Mouse (Mus musculus) ES-E14 (cell line): ENCODE data around the gene Tent5c. TPM values are rescaled to one million over a fixed set of nuclear protein-coding genes. Genes with fewer than 3 reads are reported as not detected.

Experiments used
- DNase-seq: peaks from one replicate; pipeline ENCODE4 v3.0.0-alpha.2; 2013; ENCODE audit warnings: low read depth, low spot score
- H3K27ac ChIP-seq: 2 replicates; pipeline ENCODE4 v1.5.1; 2012; ENCODE audit warnings: low read depth, mild to moderate bottlenecking, low read length, moderate library complexity, mixed read lengths; ENCODE audit not compliant: poor library complexity, insufficient read depth, severe bottlenecking
- H3K36me3 ChIP-seq: 2 replicates; pipeline ENCODE4 v1.6.1; 2012; ENCODE audit warnings: mild to moderate bottlenecking, low read length, moderate library complexity, mixed read lengths; ENCODE audit not compliant: control insufficient read depth, poor library complexity, insufficient read depth, severe bottlenecking
- H3K4me1 ChIP-seq, 2 experiments: fragments of 150-350 bp in 1 of 2; sonication (generic) in 1 of 2; 2 replicates each; pipeline ENCODE4 v1.6.1; 2012; ENCODE audit warnings: low read length in 2 of 2, mild to moderate bottlenecking in 1 of 2, mixed read lengths in 1 of 2; ENCODE audit not compliant: control insufficient read depth in 2 of 2, insufficient read depth in 2 of 2, poor library complexity in 1 of 2
- H3K4me3 ChIP-seq, 2 experiments: fragments of 150-350 bp in 1 of 2; sonication (generic) in 1 of 2; 2 replicates each; pipeline ENCODE4 v1.5.1; 2012; ENCODE audit warnings: low read length in 2 of 2, low read depth in 1 of 2, mild to moderate bottlenecking in 1 of 2, mixed read lengths in 1 of 2; ENCODE audit not compliant: insufficient read depth in 1 of 2, poor library complexity in 1 of 2, severe bottlenecking in 1 of 2
- H3K9ac ChIP-seq: 2 replicates; pipeline ENCODE4 v1.6.1; 2012; ENCODE audit warnings: low read depth, mild to moderate bottlenecking, low read length, mixed read lengths; ENCODE audit not compliant: poor library complexity, insufficient read depth, severe bottlenecking
- H3K9me3 ChIP-seq: fragments of 150-350 bp; sonication (generic); 2 replicates; pipeline ENCODE4 v1.6.1; 2012; ENCODE audit warnings: low read depth, mild to moderate bottlenecking, low read length; ENCODE audit not compliant: control insufficient read depth, insufficient read depth
- CHD2 ChIP-seq: IDR thresholded peaks from 2 replicates; pipeline ENCODE4 v1.6.1; 2014; ENCODE audit warnings: mild to moderate bottlenecking, low read depth, low read length, inconsistent platforms
- HCFC1 ChIP-seq: IDR thresholded peaks from 2 replicates; pipeline ENCODE4 v1.6.1; 2012; ENCODE audit warnings: low read length, inconsistent platforms, borderline replicate concordance; ENCODE audit not compliant: insufficient read depth
- MAFK ChIP-seq: IDR thresholded peaks from 2 replicates; pipeline ENCODE4 v1.6.1; 2014; ENCODE audit warnings: mild to moderate bottlenecking, low read depth, low read length, inconsistent platforms; ENCODE audit not compliant: insufficient read depth
- ZC3H11A ChIP-seq: IDR thresholded peaks from 2 replicates; pipeline ENCODE4 v1.6.1; 2012; ENCODE audit warnings: low read depth, mild to moderate bottlenecking, inconsistent platforms, low read length, borderline replicate concordance
- ZNF384 ChIP-seq: IDR thresholded peaks from 2 replicates; pipeline ENCODE4 v1.6.1; 2012; ENCODE audit warnings: low read depth, low read length, inconsistent platforms
- in situ Hi-C, 2 experiments: fragments of 600-800 bp; cut with MboI; formaldehyde crosslinking; loops; one replicate each; pipeline ENCODE4 v1.15.1; 2025; ENCODE audit warnings: low sequenced_read_pairs in 2 of 2, inconsistent platforms in 1 of 2; ENCODE audit not compliant: unreplicated experiment in 2 of 2
- total RNA-seq: library from RNA; depleted of rRNA; stranded (reverse); fragments of 300-350 nt; gene quantifications from 2 replicates; pipeline ENCODE4 v1.2.3, GENCODE M21; 2012; rRNA removed

The Tent5c gene
- total RNA-seq, result 0.74 and 1.2 TPM in 2 replicates

DNA sequence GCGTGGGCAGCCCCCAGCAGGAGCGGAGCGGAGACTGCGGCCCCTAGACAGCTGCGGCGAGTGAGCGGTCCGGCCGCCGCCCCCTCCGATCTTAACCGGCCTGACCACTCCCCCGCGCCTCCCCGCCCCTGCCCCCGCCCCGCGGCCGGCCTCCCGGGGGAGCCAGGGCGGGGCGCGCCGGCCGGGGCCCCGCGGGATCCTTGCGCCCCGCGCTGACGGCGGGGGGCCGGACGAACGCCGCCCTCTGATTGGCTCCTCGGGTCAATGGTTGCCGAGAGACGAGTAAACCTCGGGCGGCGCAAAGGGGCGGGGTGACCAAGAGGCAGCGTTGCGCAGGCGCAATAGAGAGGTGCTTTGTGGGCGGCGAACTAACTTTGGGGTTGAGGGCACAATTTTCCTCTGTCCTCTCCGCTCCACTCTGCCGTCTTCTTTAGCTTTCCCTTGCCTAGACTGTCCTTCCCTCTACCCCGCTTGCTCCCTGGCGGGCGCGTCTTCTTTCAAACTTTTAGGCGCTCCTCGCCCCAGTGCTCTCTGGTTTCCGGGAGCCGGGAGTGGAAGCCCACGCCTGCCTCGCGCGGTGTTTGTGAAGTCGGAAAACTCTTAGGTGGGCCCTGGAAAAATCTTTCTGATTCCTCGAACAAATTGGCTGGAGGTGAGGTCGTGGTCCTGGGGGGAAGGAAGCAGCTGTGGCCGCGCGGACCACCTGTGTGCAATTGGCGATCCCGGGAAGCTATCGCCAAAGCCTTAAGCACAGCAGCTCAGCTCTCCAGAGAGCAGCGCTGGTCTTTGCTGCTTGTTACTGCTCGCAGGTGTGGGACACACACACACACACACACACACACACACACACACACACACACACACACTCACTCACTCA is at the start of gene Tent5c:
TSS of gene Tent5c (minus strand) at position 192 of the 877 bp plus-strand sequence.
- Histone ChIP-seq H3K9me3 (no peaks in the 10 kb centered on the region), H3K4me1 (0 out of 4 replicates have a peak, but pooled peaks cover 0 to 2% of the 10 kb centered on the region in 2 experiments), H3K36me3 (no peaks in the 10 kb centered on the region), H3K9ac (peak within 1 kb of the TSS; percentile 87), H3K27ac (no peak within 1 kb of the TSS), H3K4me3 (peak within 1 kb of the TSS; percentile 78 to 84)
- in situ Hi-C loops, result no loop called here
- TF ChIP-seq CHD2 (no peak), HCFC1 (no peak), ZNF384 (no peak), ZC3H11A (no peak)
- DNase-seq, result peak; percentile 91

DNA sequence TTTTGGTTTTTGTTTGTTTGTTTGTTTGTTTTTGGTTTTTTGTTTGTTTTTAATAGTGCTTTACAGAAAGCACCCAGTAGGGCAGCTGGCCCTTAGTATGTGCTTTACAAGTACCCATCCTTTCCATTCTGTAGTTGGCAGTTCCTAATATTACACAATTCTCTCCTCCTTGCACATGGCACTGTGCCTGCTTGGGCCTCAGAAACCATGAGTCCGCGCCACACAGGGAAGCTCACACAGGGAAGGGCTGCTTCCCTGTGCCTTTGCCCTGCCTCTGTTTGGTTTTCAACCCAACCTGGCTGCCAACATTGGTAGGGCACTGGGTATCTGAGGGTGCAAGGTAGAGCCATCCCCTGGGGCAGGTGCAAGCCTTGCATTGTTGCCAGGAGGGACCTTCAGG is 47.6 kb upstream of the Tent5c start:
- H3K4me3 ChIP-seq, result no peak overlapping the region
- H3K9ac ChIP-seq, result no peak overlapping the region
- no peaks in the 10 kb centered on the region for H3K9me3 ChIP-seq
- no peak overlapping the region for H3K27ac ChIP-seq
- no peaks in the 10 kb centered on the region for H3K36me3 ChIP-seq
- H3K4me1 ChIP-seq, result peaks cover 2 to 8% of the 10 kb centered on the region in 2 experiments; a peak in 2 of 4 replicates
- in situ Hi-C loops, result no loop called here
- no peak for DNase-seq
- TF ChIP-seq ZC3H11A, result no peak
- no peak for TF ChIP-seq CHD2
- TF ChIP-seq MAFK, result no peak
- no peak for TF ChIP-seq ZNF384
- no peak for TF ChIP-seq HCFC1

DNA sequence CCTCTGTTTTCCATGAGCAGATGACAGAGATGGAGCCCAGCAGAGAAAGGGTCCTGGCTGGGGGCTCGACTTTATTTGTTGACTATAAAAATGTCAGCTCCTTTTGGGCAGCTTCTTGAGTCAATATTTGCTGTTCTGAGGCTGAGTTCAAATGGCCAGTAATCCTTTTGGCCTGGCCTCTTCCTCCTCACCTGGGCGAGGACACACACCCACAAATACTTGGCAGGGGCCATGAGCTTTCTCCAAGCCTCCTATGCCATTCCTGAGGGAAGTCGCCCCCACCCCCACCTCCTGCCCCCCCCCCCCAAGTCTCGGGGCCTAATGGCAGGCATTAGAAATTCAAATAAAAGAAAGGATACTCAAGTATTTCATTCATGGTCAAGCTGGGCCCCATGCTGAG is 46.8 kb upstream of the Tent5c start:
- TF ChIP-seq HCFC1 (no peak), ZC3H11A (no peak), MAFK (no peak), ZNF384 (no peak), CHD2 (no peak)
- in situ Hi-C loops, result no loop called here

DNA sequence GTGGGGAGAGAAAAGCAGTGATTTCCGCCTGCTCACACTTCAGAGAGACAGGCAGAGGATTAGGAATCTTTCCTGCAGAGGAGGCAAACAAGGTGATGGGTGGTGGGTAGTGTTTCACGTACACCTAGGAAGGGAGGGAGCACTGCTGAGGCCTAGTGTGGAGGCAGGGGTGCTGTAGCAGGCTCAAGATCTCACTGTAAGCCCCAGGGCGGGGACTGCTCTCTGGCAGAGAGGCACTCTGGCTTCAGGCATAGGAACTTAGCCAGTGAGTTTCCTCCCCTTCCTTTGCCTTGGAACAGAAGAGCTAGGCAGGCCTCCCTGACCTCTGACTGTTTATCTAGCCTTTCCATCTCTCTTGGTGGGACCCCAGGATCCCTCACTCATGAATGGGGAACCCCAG is 46.2 kb upstream of the Tent5c start:
- TF ChIP-seq CHD2, result no peak
- no peak for TF ChIP-seq HCFC1
- TF ChIP-seq ZC3H11A, result no peak
- H3K4me1 ChIP-seq, result peaks cover 2 to 8% of the 10 kb centered on the region in 2 experiments; a peak in 2 of 4 replicates
- H3K9me3 ChIP-seq, result no peaks in the 10 kb centered on the region
- in situ Hi-C loops, result no loop called here
- no peak for DNase-seq
- H3K4me3 ChIP-seq, result no peak overlapping the region
- no peak overlapping the region for H3K27ac ChIP-seq
- H3K9ac ChIP-seq, result no peak overlapping the region
- no peaks in the 10 kb centered on the region for H3K36me3 ChIP-seq

More for the DNA sequence above, 46.8 kb upstream of the Tent5c start:
- H3K9ac ChIP-seq, result no peak overlapping the region
- no peaks in the 10 kb centered on the region for H3K36me3 ChIP-seq
- H3K27ac ChIP-seq, result no peak overlapping the region
- DNase-seq, result no peak
- peaks cover 2 to 8% of the 10 kb centered on the region in 2 experiments; a peak in 2 of 4 replicates for H3K4me1 ChIP-seq
- no peak overlapping the region for H3K4me3 ChIP-seq
- no peaks in the 10 kb centered on the region for H3K9me3 ChIP-seq

DNA sequence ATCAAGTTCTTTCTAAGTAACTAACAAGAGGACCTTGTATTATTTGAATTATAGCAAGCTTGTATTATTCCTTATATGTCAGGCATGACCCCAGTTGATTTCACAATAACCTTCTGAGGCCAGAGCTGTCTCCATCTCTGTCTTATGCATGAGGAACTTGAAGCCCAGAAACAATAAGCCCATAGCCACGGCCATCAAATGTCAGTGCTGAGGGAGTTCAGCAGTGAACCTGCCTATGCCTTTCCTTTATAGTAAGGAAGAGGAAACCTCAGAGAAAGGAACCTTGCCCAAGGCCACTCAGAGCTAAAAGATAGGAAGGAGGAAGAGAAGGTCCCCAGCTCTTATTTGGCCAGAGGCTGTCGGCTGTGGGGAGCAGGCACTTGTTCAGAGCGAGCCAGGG is 45.3 kb upstream of the Tent5c start:
- Histone ChIP-seq H3K27ac (no peak overlapping the region), H3K4me3 (no peak overlapping the region), H3K4me1 (peaks cover 2 to 8% of the 10 kb centered on the region in 2 experiments; a peak in 2 of 4 replicates), H3K9ac (no peak overlapping the region), H3K9me3 (no peaks in the 10 kb centered on the region), H3K36me3 (no peaks in the 10 kb centered on the region)
- in situ Hi-C loops, result no loop called here
- TF ChIP-seq HCFC1 (no peak), ZNF384 (no peak), ZC3H11A (no peak), MAFK (no peak), CHD2 (no peak)
- no peak for DNase-seq
